Mouse (Mus musculus): Measurements from ENCODE around the gene Fbxo36. TPM values are rescaled to one million over a fixed set of nuclear protein-coding genes. Genes with fewer than 3 reads are reported as not detected.

Fbxo36 gene
- polyA plus RNA-seq, 1 experiment from 2014 or later: 16.5 TPM

- H3K4me1 ChIP-seq: peaks cover 14% of the 10 kb centered on the region
- peaks cover 30% of the 10 kb centered on the region for H3K27me3 ChIP-seq
- no peak for ATAC-seq (ENCODE audit: borderline replicate concordance, extremely low read depth, low FRiP score, low TSS enrichment)
- H3K4me2 ChIP-seq: no peak overlapping the region
- no peak overlapping the region for H3K27ac ChIP-seq
- WGBS: 47% methylated on average over 9 of the region's 9 CpGs
- H3K4me3 ChIP-seq: no peak overlapping the region
- no peak overlapping the region for H3K9ac ChIP-seq
- H3K36me3 ChIP-seq: no peaks in the 10 kb centered on the region
- no peaks in the 10 kb centered on the region for H3K9me3 ChIP-seq
Observed at GRCm38 (mm10) chr1:84935668-84936067, 96.0 kb downstream of the Fbxo36 start.

- no peaks in the 10 kb centered on the region for H3K36me3 ChIP-seq
- no peak for ATAC-seq (ENCODE audit: borderline replicate concordance, extremely low read depth, low FRiP score, low TSS enrichment)
- no peak overlapping the region for H3K27ac ChIP-seq
- peaks cover 14% of the 10 kb centered on the region for H3K4me1 ChIP-seq
- no peak overlapping the region for H3K4me3 ChIP-seq
- H3K27me3 ChIP-seq: peaks cover 30% of the 10 kb centered on the region
- no peak overlapping the region for H3K4me2 ChIP-seq
- H3K9ac ChIP-seq: no peak overlapping the region
- H3K9me3 ChIP-seq: no peaks in the 10 kb centered on the region
- 79% methylated on average over 19 of the region's 19 CpGs for WGBS
Observed at GRCm38 (mm10) chr1:84936716-84937510, 97.3 kb downstream of the Fbxo36 start.

GRCm38 (mm10) chr1:84939466-84939865 lies 99.8 kb downstream of the Fbxo36 start:
- no peak overlapping the region for H3K9ac ChIP-seq
- no peak overlapping the region for H3K27ac ChIP-seq
- peaks cover 6% of the 10 kb centered on the region for H3K4me1 ChIP-seq
- H3K4me2 ChIP-seq: no peak overlapping the region
- H3K36me3 ChIP-seq: no peaks in the 10 kb centered on the region
- H3K27me3 ChIP-seq: peaks cover 17% of the 10 kb centered on the region
- no peak overlapping the region for H3K4me3 ChIP-seq
- WGBS: 71% methylated on average over 4 of the region's 4 CpGs
- ATAC-seq (ENCODE audit: borderline replicate concordance, extremely low read depth, low FRiP score, low TSS enrichment): no peak
- no peaks in the 10 kb centered on the region for H3K9me3 ChIP-seq

GRCm38 (mm10) chr1:84940322-84940721 lies 100.7 kb downstream of the Fbxo36 start:
- Histone ChIP-seq H3K4me3 (no peak overlapping the region), H3K9ac (no peak overlapping the region), H3K36me3 (no peaks in the 10 kb centered on the region), H3K9me3 (no peaks in the 10 kb centered on the region), H3K27me3 (peaks cover 9% of the 10 kb centered on the region), H3K27ac (no peak overlapping the region), H3K4me1 (no peaks in the 10 kb centered on the region; the same call in 1 of the 2 replicates), H3K4me2 (no peak overlapping the region)
- no peak for ATAC-seq (ENCODE audit: borderline replicate concordance, extremely low read depth, low FRiP score, low TSS enrichment)
- 79% methylated on average over 2 of the region's 2 CpGs for WGBS

- Histone ChIP-seq H3K27ac (no peak overlapping the region), H3K9me3 (no peaks in the 10 kb centered on the region), H3K4me2 (no peak overlapping the region), H3K9ac (no peak overlapping the region), H3K27me3 (no peaks in the 10 kb centered on the region), H3K4me1 (no peaks in the 10 kb centered on the region), H3K36me3 (no peaks in the 10 kb centered on the region), H3K4me3 (no peak overlapping the region)
- no peak for ATAC-seq (ENCODE audit: borderline replicate concordance, extremely low read depth, low FRiP score, low TSS enrichment)
Observed at GRCm38 (mm10) chr1:84942666-84943065, 103.0 kb downstream of the Fbxo36 start.

GRCm38 (mm10) chr1:84943549-84943948 lies 103.9 kb downstream of the Fbxo36 start:
- Histone ChIP-seq H3K9ac (no peak overlapping the region), H3K4me3 (no peak overlapping the region), H3K4me2 (no peak overlapping the region), H3K27ac (no peak overlapping the region), H3K36me3 (no peaks in the 10 kb centered on the region), H3K27me3 (no peaks in the 10 kb centered on the region), H3K9me3 (no peaks in the 10 kb centered on the region), H3K4me1 (no peaks in the 10 kb centered on the region)
- no peak for ATAC-seq (ENCODE audit: borderline replicate concordance, extremely low read depth, low FRiP score, low TSS enrichment)
- WGBS: 98% methylated on average over 4 of the region's 4 CpGs

GRCm38 (mm10) chr1:84945950-84946349 lies 106.3 kb downstream of the Fbxo36 start:
- Histone ChIP-seq H3K9ac (no peak overlapping the region), H3K9me3 (no peaks in the 10 kb centered on the region), H3K36me3 (no peaks in the 10 kb centered on the region), H3K4me3 (no peak overlapping the region), H3K4me2 (no peak overlapping the region), H3K27ac (no peak overlapping the region), H3K27me3 (no peaks in the 10 kb centered on the region), H3K4me1 (no peaks in the 10 kb centered on the region)
- WGBS: 75% methylated on average over 3 of the region's 3 CpGs
- no peak for ATAC-seq (ENCODE audit: borderline replicate concordance, extremely low read depth, low FRiP score, low TSS enrichment)

- Histone ChIP-seq H3K9me3 (no peaks in the 10 kb centered on the region), H3K4me2 (no peak overlapping the region), H3K27ac (no peak overlapping the region), H3K4me1 (no peaks in the 10 kb centered on the region), H3K4me3 (no peak overlapping the region), H3K36me3 (no peaks in the 10 kb centered on the region), H3K9ac (no peak overlapping the region), H3K27me3 (no peaks in the 10 kb centered on the region)
- ATAC-seq (ENCODE audit: borderline replicate concordance, extremely low read depth, low FRiP score, low TSS enrichment): no peak
- 73% methylated on average over 2 of the region's 2 CpGs for WGBS
Observed at GRCm38 (mm10) chr1:84947390-84947789, 107.7 kb downstream of the Fbxo36 start.

Other genes starting within 250 kb of the Fbxo36 start
- gene Dner, start 143.6 kb upstream of the Fbxo36 start, polyA plus RNA-seq (2015; fragmentation: Nextera tagmentation; extraction: Ambion mirVana): 1.6 and 1.7 TPM in 2 replicates
- gene Trip12, start 675 bp downstream of the Fbxo36 start, polyA plus RNA-seq (2015; fragmentation: Nextera tagmentation; extraction: Ambion mirVana): 49.2 and 56.0 TPM in 2 replicates
- 0.06 and 0.30 TPM in 2 replicates for gene Slc16a14, start 95.3 kb downstream of the Fbxo36 start, polyA plus RNA-seq (2015; fragmentation: Nextera tagmentation; extraction: Ambion mirVana)

Measured in lung, embryonic 15.5 days (tissue).